Mouse (Mus musculus) spleen, postnatal 36 days (tissue): Measurements from ENCODE around the gene Thtpa.
A peak's percentile ranks its signal among the peaks of the same experiment; 100 is the strongest.

ENCODE experiments used
- DNase-seq, 2 experiments: peaks; one replicate each; pipeline ENCODE4 v3.0.0; 2022; ENCODE audit warnings: low spot score in 2 of 2, mixed read lengths in 1 of 2

The Thtpa gene

GRCm38 (mm10) chr14:55077481-55078365, 16.9 kb upstream of the Thtpa start:
- no peak for DNase-seq

- DNase-seq: no peak
These were observed 16.1 kb upstream of the Thtpa start for GRCm38 (mm10) chr14:55078366-55078989.

- DNase-seq: peak; percentile 34 to 38
These were observed 15.2 kb upstream of the Thtpa start for GRCm38 (mm10) chr14:55079214-55079970.

GRCm38 (mm10) chr14:55081105-55081504, 13.5 kb upstream of the Thtpa start:
- no peak for DNase-seq

DNA sequence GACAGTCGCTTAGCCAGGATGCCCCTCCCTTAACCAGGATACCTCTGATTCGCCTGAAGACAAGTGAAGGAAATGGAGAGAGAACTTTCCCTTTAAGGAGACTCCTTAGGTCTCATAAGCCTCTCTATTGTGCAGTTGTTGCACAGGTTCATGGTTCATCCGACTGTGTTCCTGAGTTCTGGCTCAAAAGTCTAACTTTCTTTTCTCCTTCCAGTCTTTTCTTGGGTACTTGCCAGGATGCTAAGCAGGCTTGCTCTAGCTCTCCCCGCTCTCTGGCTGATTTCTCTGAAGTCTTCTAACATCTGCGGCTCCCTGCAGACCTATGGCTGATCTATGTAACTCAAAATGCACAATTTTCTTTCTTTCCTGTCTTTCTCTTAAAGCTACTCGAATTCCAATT, 11.1 kb upstream of the Thtpa start:
- DNase-seq: no peak

DNA sequence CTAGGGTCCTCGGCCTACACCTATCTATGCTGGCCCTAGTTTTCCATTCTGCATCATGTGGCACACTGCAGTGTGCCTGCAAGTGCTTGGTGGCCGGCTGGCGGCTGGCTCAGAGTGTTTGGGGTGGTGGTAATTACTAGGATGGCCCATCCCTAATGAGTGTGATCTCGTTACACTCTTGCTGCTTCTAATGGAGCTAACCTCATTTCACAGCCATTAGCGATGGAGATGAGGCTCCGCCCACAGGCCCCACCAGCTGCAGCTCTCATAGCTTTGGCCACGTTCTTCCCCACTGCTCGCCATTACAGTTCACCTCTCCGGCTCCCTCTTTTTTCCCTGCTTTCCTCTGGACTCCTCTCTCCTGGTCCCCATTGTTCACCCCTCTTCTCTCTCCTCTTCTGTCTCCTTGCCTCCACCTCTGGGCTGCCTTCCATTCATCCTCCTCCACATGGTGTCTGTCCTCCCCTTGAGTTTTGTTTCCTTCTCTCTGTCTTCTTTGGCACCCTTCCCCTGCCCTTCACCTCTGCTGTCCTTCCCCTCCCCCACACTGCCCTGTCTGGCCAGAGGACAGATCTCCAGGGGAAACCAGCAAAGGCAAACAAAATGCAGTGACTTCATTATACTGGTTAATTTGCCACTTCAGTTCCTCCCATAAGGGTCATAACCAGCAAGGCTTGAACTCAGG, 9.1 kb upstream of the Thtpa start:
- no peak for DNase-seq

- no peak for DNase-seq
These were observed 8.5 kb upstream of the Thtpa start for GRCm38 (mm10) chr14:55086009-55086514.

- DNase-seq: no peak
These were observed 5.2 kb upstream of the Thtpa start for GRCm38 (mm10) chr14:55089199-55089947.

GRCm38 (mm10) chr14:55091209-55091865, 3.2 kb upstream of the Thtpa start:
- DNase-seq: no peak

- DNase-seq: peak; percentile 92 to 94
These were observed 2.5 kb upstream of the Thtpa start, which contains the start of gene Zfhx2 for GRCm38 (mm10) chr14:55092011-55092577. Zfhx2 (minus strand) TSS chr14:55092324.

DNA sequence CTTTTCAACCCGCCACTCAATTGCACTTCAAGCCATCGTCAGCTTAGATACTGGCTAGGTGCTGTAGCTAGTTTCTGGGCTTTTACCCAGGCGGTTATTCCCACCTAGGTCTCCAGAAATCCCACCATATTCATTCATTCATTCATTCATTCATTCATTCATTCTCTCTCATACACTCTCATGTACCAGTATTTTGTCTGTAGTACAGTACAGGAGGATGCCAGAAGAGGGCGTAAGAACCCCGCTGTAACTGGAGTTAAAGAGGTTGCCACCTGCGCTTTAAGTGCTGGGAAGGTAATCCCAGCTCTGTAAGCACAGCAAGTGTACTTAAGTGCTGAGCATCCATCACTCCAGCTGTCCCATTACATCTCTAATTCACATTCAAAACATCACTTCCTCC, 657 bp upstream of the Thtpa start:
- DNase-seq: no peak

DNA sequence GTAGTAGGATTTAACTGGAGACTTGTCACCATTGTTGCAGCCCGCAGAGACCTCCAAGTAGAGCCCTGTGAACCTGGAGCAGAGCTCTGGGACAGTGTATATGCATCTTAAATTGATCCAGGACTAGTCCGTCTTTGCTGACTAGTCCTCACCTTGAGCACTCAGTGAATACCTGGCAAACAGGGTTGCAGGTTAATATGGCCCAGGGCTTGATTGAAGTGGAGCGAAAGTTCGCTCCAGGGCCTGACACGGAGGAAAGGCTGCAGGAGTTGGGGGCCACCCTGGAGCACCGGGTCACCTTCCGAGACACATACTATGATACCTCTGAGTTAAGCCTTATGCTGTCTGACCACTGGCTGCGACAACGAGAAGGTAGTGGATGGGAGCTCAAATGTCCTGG, 679 bp downstream of the Thtpa start:
- DNase-seq: no peak

DNA sequence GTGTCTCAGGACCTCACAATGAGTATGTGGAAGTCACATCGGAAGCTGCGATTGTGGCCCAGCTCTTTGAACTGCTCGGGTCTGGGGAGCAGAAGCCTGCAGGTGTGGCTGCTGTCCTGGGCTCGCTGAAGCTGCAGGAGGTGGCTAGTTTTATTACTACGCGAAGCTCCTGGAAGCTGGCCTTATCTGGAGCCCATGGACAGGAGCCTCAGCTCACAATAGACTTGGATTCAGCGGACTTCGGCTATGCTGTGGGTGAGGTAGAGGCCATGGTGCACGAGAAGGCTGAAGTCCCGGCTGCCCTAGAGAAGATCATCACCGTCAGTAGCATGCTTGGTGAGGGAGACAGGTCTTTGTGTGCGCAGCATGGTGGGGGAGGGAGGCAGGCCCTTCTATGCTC, 1.1 kb downstream of the Thtpa start:
- no peak for DNase-seq

DNA sequence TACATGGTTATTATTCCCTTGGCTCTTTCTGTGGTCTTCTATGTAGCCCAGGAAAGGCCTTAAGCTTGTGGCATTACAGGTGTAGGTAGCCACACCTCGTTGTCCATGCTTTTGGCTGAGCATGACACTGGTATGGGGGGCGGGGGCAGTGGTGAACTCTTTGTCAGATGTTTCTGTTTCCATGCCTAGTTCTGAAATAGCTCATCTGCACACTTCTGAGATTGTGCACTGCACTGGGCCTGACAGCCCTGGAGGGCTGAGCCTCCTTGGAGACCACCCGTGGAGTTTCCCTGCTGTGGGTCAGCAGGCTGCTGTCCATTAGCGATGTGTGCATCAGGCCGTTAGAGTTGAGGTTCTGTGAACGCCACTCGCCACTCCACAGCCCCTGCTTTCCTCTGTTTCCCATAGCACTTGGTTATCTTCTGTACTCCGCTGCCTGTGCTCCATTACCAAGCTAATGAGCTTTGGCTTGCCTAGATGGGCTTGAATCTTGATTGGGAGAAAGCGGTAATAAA, 2.0 kb downstream of the Thtpa start:
- DNase-seq: no peak

GRCm38 (mm10) chr14:55097646-55098045, 3.1 kb downstream of the Thtpa start:
- DNase-seq: no peak

- DNase-seq: peak; percentile 41 to 51
These were observed 3.5 kb downstream of the Thtpa start for GRCm38 (mm10) chr14:55098067-55098466.

DNA sequence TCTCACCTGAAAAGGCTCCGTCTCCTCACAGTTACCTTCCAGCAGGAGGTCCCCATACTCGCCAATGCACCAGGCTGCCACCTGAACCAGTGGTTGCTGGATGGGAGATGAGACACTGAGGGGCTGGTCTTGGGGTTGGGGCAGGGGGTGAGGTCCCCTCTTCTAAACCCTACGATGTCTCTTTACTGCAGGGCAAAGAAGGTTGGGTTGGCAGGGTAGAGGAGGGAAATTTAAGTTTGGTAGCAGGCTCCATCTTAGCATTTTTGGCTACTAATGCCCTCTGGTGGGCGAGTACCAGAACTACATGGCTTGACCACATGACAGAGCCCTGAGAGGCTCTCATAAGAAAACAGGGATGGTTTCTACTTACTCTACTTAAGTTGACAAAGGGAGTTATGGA, 7.0 kb downstream of the Thtpa start:
- DNase-seq: no peak

- DNase-seq: no peak
These were observed 7.7 kb downstream of the Thtpa start for GRCm38 (mm10) chr14:55102253-55102785.

GRCm38 (mm10) chr14:55104365-55104764, 9.8 kb downstream of the Thtpa start:
- DNase-seq: no peak
